Mouse (Mus musculus) megakaryocyte, embryonic 14.5 days (primary cell): ENCODE measurements around the gene Dcdc2a.

Source experiments
- FLI1 ChIP-seq: IDR thresholded peaks from 2 replicates; pipeline ENCODE4 v1.6.1; 2012; ENCODE audit warnings: low read length, inconsistent platforms, mixed read lengths
- GATA1 ChIP-seq: IDR thresholded peaks from 3 replicates; pipeline ENCODE4 v1.6.1; 2012; ENCODE audit warnings: mixed read lengths, low read length, inconsistent platforms, borderline replicate concordance

DNA sequence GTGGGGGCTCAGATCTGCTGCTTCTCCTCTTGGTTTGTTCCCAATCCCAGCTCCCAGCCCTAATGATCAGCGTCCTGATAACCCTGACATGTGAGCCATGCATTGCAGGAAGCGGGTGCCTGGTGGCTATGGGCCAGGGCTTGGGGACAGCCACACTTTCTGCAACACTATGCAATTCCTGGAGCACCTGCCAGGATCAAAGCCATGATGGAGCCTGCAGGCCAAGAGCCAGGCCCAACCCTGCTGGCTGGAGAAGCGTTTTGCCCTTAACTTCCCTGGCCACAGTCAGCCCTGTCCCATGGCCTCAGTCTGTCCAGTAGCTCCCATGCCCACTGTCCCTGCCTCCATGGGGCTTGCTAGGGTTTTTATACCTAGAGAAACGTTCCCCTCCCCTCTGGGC is 33.4 kb upstream of the Dcdc2a start:
- TF ChIP-seq GATA1 (no peak), FLI1 (no peak)
